Mouse (Mus musculus): ENCODE results near the gene Cdyl.

DNA sequence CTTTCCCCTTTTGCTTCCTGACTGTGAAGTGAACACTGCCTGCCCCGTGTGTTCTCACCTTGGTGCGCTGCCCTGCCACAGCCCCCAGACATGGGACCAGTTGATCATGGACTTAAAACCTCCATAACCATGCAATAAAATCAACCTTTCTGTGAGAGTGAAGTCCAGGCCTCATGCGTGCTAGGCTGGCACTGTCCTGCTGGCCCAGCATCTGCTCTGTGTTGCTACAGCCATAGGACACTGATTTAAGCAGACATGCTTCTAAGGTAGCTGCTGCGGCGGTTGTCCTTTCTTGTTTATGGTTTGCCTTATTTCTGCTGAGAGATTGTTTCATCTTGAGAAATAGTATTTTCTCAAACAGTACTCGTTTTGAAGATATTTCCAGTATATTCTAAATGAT, 191.9 kb downstream of the Cdyl start:
- TF ChIP-seq POLR2A (IDR thresholded peaks at IDR 0.05; ENCODE audit: extremely low read depth, insufficient read depth, low read length) (no peak), CTCF (IDR thresholded peaks at IDR 0.05; ENCODE audit: low read depth, low read length) (no peak)
